Mouse (Mus musculus) MEL (cell line): ENCODE data around the gene Vstm5. TPM values are rescaled to one million over a fixed set of nuclear protein-coding genes. Genes with fewer than 3 reads are reported as not detected.

Experiments used
- DNase-seq: peaks from one replicate; pipeline ENCODE4 v3.0.0; 2011; ENCODE audit warnings: low read depth, low spot score
- H3K27ac ChIP-seq: 2 replicates; pipeline ENCODE4 v1.5.1; 2012; ENCODE audit warnings: low read depth, mild to moderate bottlenecking, control low read depth, low read length, moderate library complexity; ENCODE audit not compliant: control insufficient read depth
- H3K27me3 ChIP-seq, 2 experiments: fragments of 150-350 bp in 1 of 2; sonication (generic) in 1 of 2; 2 replicates each; pipeline ENCODE4 v1.6.1; 2012; ENCODE audit warnings: low read length in 2 of 2, mild to moderate bottlenecking in 2 of 2, improper control_type of control experiment in 1 of 2, moderate library complexity in 1 of 2; ENCODE audit not compliant: insufficient read depth in 2 of 2, control insufficient read depth in 1 of 2
- H3K36me3 ChIP-seq, 2 experiments: 2 replicates each; pipeline ENCODE4 v1.6.1; 2012 to 2014; ENCODE audit warnings: low read length in 2 of 2, improper control_type of control experiment in 1 of 2, inconsistent platforms in 1 of 2, mild to moderate bottlenecking in 1 of 2; ENCODE audit not compliant: insufficient read depth in 2 of 2, control insufficient read depth in 1 of 2
- H3K4me1 ChIP-seq, 2 experiments: fragments of 150-350 bp in 1 of 2; sonication (generic) in 1 of 2; 2 replicates each; pipeline ENCODE4 v1.6.1; 2012; ENCODE audit warnings: low read length in 2 of 2, improper control_type of control experiment in 1 of 2, mild to moderate bottlenecking in 1 of 2; ENCODE audit not compliant: insufficient read depth in 2 of 2, control insufficient read depth in 1 of 2
- H3K4me3 ChIP-seq, 2 experiments: fragments of 150-350 bp in 1 of 2; sonication (generic) in 1 of 2; 2 replicates each; pipeline ENCODE4 v1.5.1; 2012; ENCODE audit warnings: low read depth in 2 of 2, low read length in 2 of 2, mild to moderate bottlenecking in 2 of 2, moderate library complexity in 2 of 2, control low read depth in 1 of 2, improper control_type of control experiment in 1 of 2; ENCODE audit not compliant: control insufficient read depth in 1 of 2, insufficient read depth in 1 of 2
- H3K79me2 ChIP-seq: 2 replicates; pipeline ENCODE4 v1.6.1; 2012; ENCODE audit warnings: mild to moderate bottlenecking, low read length, moderate library complexity; ENCODE audit not compliant: control insufficient read depth, poor library complexity, insufficient read depth
- H3K9ac ChIP-seq: 2 replicates; pipeline ENCODE4 v1.6.1; 2012; ENCODE audit warnings: low read depth, mild to moderate bottlenecking, control low read depth, low read length, moderate library complexity; ENCODE audit not compliant: control insufficient read depth, poor library complexity, severe bottlenecking
- H3K9me3 ChIP-seq: fragments of 150-350 bp; sonication (generic); replicated peaks from 2 replicates; pipeline ENCODE4 v1.6.1; 2012; ENCODE audit warnings: mild to moderate bottlenecking, low read length, improper control_type of control experiment, moderate library complexity; ENCODE audit not compliant: insufficient read depth
- E2F4 ChIP-seq: IDR thresholded peaks from 2 replicates; pipeline ENCODE4 v1.6.1; 2011; ENCODE audit warnings: low read depth, low read length, improper control_type of control experiment, borderline replicate concordance
- ELF1 ChIP-seq: IDR thresholded peaks from 2 replicates; pipeline ENCODE4 v1.6.1; 2014; ENCODE audit warnings: low read depth, mild to moderate bottlenecking, inconsistent platforms, low read length, improper control_type of control experiment, moderate library complexity
- EP300 ChIP-seq, 2 experiments: IDR thresholded peaks; 2 replicates each; pipeline ENCODE4 v1.6.1; 2011; ENCODE audit warnings: improper control_type of control experiment in 2 of 2, low read length in 2 of 2, low read depth in 1 of 2, mild to moderate bottlenecking in 1 of 2
- JUND ChIP-seq: IDR thresholded peaks from 2 replicates; pipeline ENCODE4 v1.6.1; 2011; ENCODE audit warnings: low read depth, mild to moderate bottlenecking, improper control_type of control experiment, low read length
- KAT2A ChIP-seq: conservative IDR thresholded peaks from 2 replicates; pipeline ENCODE4 v1.6.1; 2012; ENCODE audit warnings: low read depth, low read length, improper control_type of control experiment, inconsistent platforms
- MAX ChIP-seq: IDR thresholded peaks from 2 replicates; pipeline ENCODE4 v1.6.1; 2011; ENCODE audit warnings: low read length, improper control_type of control experiment
- MEF2A ChIP-seq: IDR thresholded peaks from 2 replicates; pipeline ENCODE4 v1.6.1; 2014; ENCODE audit warnings: low read depth, mild to moderate bottlenecking, inconsistent platforms, low read length, improper control_type of control experiment; ENCODE audit not compliant: poor library complexity, insufficient replicate concordance, severe bottlenecking; ENCODE audit errors: extremely low read depth
- MXI1 ChIP-seq: IDR thresholded peaks from 2 replicates; pipeline ENCODE4 v1.6.1; 2011; ENCODE audit warnings: mild to moderate bottlenecking, low read depth, low read length, improper control_type of control experiment
- MYB ChIP-seq: IDR thresholded peaks from 2 replicates; pipeline ENCODE4 v1.6.1; 2011; ENCODE audit warnings: mild to moderate bottlenecking, low read depth, low read length, improper control_type of control experiment
- MYC ChIP-seq: IDR thresholded peaks from 2 replicates; pipeline ENCODE4 v1.6.1; 2011; ENCODE audit warnings: low read depth, mild to moderate bottlenecking, low read length, improper control_type of control experiment, moderate library complexity
- NELFE ChIP-seq: IDR thresholded peaks from 2 replicates; pipeline ENCODE4 v1.6.1; 2011; ENCODE audit warnings: low read depth, low read length, improper control_type of control experiment
- NRF1 ChIP-seq: IDR thresholded peaks from 2 replicates; pipeline ENCODE4 v1.6.1; 2014; ENCODE audit warnings: low read depth, mild to moderate bottlenecking, inconsistent platforms, low read length, improper control_type of control experiment, moderate library complexity; ENCODE audit not compliant: poor library complexity, insufficient read depth, severe bottlenecking
- POLR2A ChIP-seq, 2 experiments: IDR thresholded peaks; 2 replicates each; pipeline ENCODE4 v1.6.1; 2011 to 2012; ENCODE audit warnings: low read length in 2 of 2, mild to moderate bottlenecking in 2 of 2, control low read depth in 1 of 2, improper control_type of control experiment in 1 of 2, low read depth in 1 of 2, moderate library complexity in 1 of 2; ENCODE audit not compliant: control insufficient read depth in 1 of 2, insufficient read depth in 1 of 2, poor library complexity in 1 of 2
- POLR2AphosphoS5 ChIP-seq: IDR thresholded peaks from 2 replicates; pipeline ENCODE4 v1.6.1; 2012; ENCODE audit warnings: low read depth, borderline replicate concordance, mild to moderate bottlenecking, inconsistent platforms, low read length, moderate library complexity, mixed read lengths
- RAD21 ChIP-seq: IDR thresholded peaks from 2 replicates; pipeline ENCODE4 v1.6.1; 2011; ENCODE audit warnings: mild to moderate bottlenecking, low read depth, low read length, improper control_type of control experiment
- RCOR1 ChIP-seq: IDR thresholded peaks from 2 replicates; pipeline ENCODE4 v1.6.1; 2012; ENCODE audit warnings: low read depth, mild to moderate bottlenecking, inconsistent platforms, low read length, improper control_type of control experiment
- SMC3 ChIP-seq: IDR thresholded peaks from 2 replicates; pipeline ENCODE4 v1.6.1; 2011; ENCODE audit warnings: low read depth, low read length, improper control_type of control experiment
- TAL1 ChIP-seq: IDR thresholded peaks from 2 replicates; pipeline ENCODE4 v1.6.1; 2012; ENCODE audit warnings: mild to moderate bottlenecking, inconsistent platforms, low read length, moderate library complexity, mixed read lengths
- TBP ChIP-seq: IDR thresholded peaks from 2 replicates; pipeline ENCODE4 v1.8.0; 2011; ENCODE audit warnings: low read depth, low read length, improper control_type of control experiment
- UBTF ChIP-seq: IDR thresholded peaks from 2 replicates; pipeline ENCODE4 v1.6.1; 2012; ENCODE audit warnings: low read depth, mild to moderate bottlenecking, inconsistent platforms, low read length, improper control_type of control experiment, moderate library complexity, borderline replicate concordance; ENCODE audit not compliant: insufficient read depth
- ZC3H11A ChIP-seq: IDR thresholded peaks from 2 replicates; pipeline ENCODE4 v1.6.1; 2012; ENCODE audit warnings: low read depth, mild to moderate bottlenecking, inconsistent platforms, low read length, improper control_type of control experiment
- ZKSCAN1 ChIP-seq: IDR thresholded peaks from 2 replicates; pipeline ENCODE4 v1.6.1; 2012; ENCODE audit warnings: low read depth, mild to moderate bottlenecking, inconsistent platforms, low read length, improper control_type of control experiment, moderate library complexity
- ZMIZ1 ChIP-seq: IDR thresholded peaks from 2 replicates; pipeline ENCODE4 v1.6.1; 2012; ENCODE audit warnings: low read depth, mild to moderate bottlenecking, inconsistent platforms, low read length, improper control_type of control experiment, moderate library complexity
- ZNF384 ChIP-seq: IDR thresholded peaks from 2 replicates; pipeline ENCODE4 v1.6.1; 2012; ENCODE audit warnings: low read depth, mild to moderate bottlenecking, inconsistent platforms, low read length, improper control_type of control experiment
- polyA plus RNA-seq, 2 experiments: library from polyadenylated mRNA; stranded (reverse) in 1 of 2; unstranded in 1 of 2; fragments of >175 nt in 1 of 2; fragments of >200 nt in 1 of 2; gene quantifications; 2 replicates each; pipeline versions ENCODE4 v1.2.1 to v1.2.4; 2012; ENCODE audit warnings: low replicate concordance in 2 of 2, low read depth in 1 of 2; ENCODE audit not compliant: insufficient read length in 2 of 2, insufficient read depth in 1 of 2, missing spikeins in 1 of 2
- total RNA-seq: library from RNA; depleted of rRNA; stranded (reverse); fragments of 300-350 nt; gene quantifications from 2 replicates; pipeline ENCODE4 v1.2.3, GENCODE M21; 2012

The Vstm5 gene
- total and polyA plus RNA-seq, 3 experiments = 23.5 to 27.0 TPM; not detected in 1

GRCm38 (mm10) chr9:15289251-15289650 is 50.4 kb downstream of the Vstm5 start (continued):
- no peak for TF ChIP-seq ZC3H11A
- peak; percentile 91 for TF ChIP-seq JUND
- TF ChIP-seq MEF2A = peak; percentile 93
- no peak for TF ChIP-seq KAT2A
- no peak for TF ChIP-seq NELFE
- no peak for TF ChIP-seq RAD21
- TF ChIP-seq TAL1 = peak; percentile 99
- TF ChIP-seq POLR2A (IDR thresholded peaks at IDR 0.05; ENCODE audit: control insufficient read depth in 1 of 2, insufficient read depth in 1 of 2, low read depth in 1 of 2, low read length in 2 of 2, poor library complexity in 1 of 2) = peak in 1 of 2 experiments; percentile 27; a peak in 2 of 4 replicates
- peak; percentile 88 for TF ChIP-seq MXI1
- peak; percentile 74 for TF ChIP-seq ZNF384
- TF ChIP-seq ZKSCAN1 = no peak
- TF ChIP-seq, all 39 proteins: peak for 26

DNA sequence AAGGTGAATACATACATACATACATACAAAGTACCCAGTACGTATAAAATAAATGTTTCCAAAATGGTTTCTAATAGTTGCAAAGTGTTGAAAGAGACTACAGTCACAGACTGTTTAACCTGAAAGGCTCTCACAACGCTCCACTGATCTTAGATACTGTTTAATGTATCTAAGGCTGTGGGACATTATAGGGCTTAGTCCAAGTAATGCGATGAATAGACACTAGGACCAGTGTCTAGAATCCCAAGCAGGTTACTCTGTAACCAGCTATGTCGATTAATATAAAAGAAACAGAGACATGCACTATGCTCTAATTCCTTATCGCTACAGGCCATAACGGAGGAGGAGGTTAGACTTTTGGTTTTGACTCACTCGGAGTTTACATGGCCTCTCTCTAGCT is 58.3 kb downstream of the Vstm5 start:
- H3K4me3 ChIP-seq = no peak overlapping the region
- TF ChIP-seq ZC3H11A (no peak), NELFE (no peak), POLR2A (IDR thresholded peaks at IDR 0.05; ENCODE audit: control insufficient read depth in 1 of 2, insufficient read depth in 1 of 2, low read depth in 1 of 2, low read length in 2 of 2, poor library complexity in 1 of 2) (no peak), NRF1 (no peak), POLR2AphosphoS5 (no peak), ZMIZ1 (no peak), SMC3 (no peak), E2F4 (no peak), TBP (no peak), MYC (no peak)
- TF ChIP-seq, all 39 proteins: peak for 0
- peaks cover 0 to 17% of the 10 kb centered on the region in 2 experiments; a peak in 2 of 4 replicates for H3K36me3 ChIP-seq
- H3K27ac ChIP-seq = no peak overlapping the region
- H3K9ac ChIP-seq = no peak overlapping the region
- H3K4me1 ChIP-seq = peaks cover 2 to 10% of the 10 kb centered on the region in 2 experiments; a peak in 2 of 4 replicates
- no peaks in the 10 kb centered on the region for H3K79me2 ChIP-seq
- no peaks in the 10 kb centered on the region for H3K9me3 ChIP-seq
- H3K27me3 ChIP-seq = no peaks in the 10 kb centered on the region
- no peak for DNase-seq

DNA sequence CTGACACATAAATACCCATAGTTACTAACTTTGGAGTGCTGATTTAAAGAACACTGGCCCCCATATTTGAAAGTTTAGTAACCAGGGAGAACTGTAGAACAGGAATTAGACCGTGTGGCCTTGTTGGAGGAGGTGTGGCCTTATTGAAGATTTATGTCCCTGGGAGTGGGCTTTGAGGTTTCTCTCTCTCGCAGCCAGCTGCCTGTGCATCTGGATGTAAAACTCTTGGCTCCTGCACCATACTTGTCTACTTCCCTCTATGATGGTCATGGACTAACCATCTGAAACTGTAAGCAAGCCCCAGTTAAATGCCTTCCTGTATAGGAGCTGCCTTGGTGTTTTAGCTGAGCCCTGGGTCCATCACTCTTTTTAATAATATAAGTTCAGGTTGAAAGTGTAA is 59.6 kb downstream of the Vstm5 start:
- Histone ChIP-seq H3K27ac (no peak overlapping the region), H3K4me1 (peaks cover 2 to 15% of the 10 kb centered on the region in 2 experiments; a peak in 3 of 4 replicates), H3K9ac (no peak overlapping the region), H3K4me3 (no peak overlapping the region), H3K27me3 (no peaks in the 10 kb centered on the region), H3K79me2 (no peaks in the 10 kb centered on the region), H3K36me3 (peaks cover 0 to 19% of the 10 kb centered on the region in 2 experiments; a peak in 2 of 4 replicates), H3K9me3 (no peaks in the 10 kb centered on the region)
- DNase-seq = no peak
- TF ChIP-seq EP300 (IDR thresholded peaks at IDR 0.05; ENCODE audit: low read depth in 1 of 2, low read length in 2 of 2) (no peak), KAT2A (no peak), MAX (no peak), ZKSCAN1 (no peak), MYB (no peak), RCOR1 (no peak), UBTF (no peak), ELF1 (no peak), ZNF384 (no peak), POLR2A (IDR thresholded peaks at IDR 0.05; ENCODE audit: control insufficient read depth in 1 of 2, insufficient read depth in 1 of 2, low read depth in 1 of 2, low read length in 2 of 2, poor library complexity in 1 of 2) (no peak)
